Mouse (Mus musculus): ENCODE measurements around the gene Cep72. TPM values are rescaled to one million over a fixed set of nuclear protein-coding genes. Genes with fewer than 3 reads are reported as not detected.
"Not testable (repeated sequence)": the region's sequence is repeated elsewhere in the genome, so short reads cannot be mapped to it uniquely, and the experiment has no call there.

Gene Cep72
- polyA plus RNA-seq, 1 experiment from 2014 or later: 15.2 TPM

DNA sequence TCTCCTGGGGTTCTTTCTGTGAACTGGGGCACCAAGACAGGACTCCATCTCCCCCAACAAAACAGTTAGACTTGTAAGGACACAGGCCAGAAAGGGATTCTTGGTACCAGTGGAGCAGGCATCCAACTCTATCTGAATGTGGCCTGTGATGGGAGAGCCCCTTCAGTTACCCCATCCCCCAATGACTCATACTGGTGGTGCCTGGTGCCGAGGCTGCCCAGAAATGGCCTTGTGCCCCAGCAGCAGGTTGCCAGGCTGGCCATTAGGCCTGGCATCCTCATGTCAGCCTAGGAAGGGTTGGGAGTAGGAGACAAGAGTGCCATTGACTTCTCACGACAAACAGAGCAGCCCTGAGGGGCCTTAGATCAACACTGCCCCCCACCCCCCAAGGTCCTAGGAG, 34.0 kb downstream of the Cep72 start:
- Histone ChIP-seq H3K4me1 (replicated peaks) (peaks cover 3% of the 10 kb centered on the region; the same call in 1 of the 2 replicates), H3K9me3 (no peaks in the 10 kb centered on the region), H3K4me2 (replicated peaks) (no peak overlapping the region), H3K27me3 (replicated peaks) (no peaks in the 10 kb centered on the region), H3K9ac (no peak overlapping the region), H3K27ac (no peak overlapping the region), H3K4me3 (replicated peaks) (no peak overlapping the region), H3K36me3 (no peaks in the 10 kb centered on the region)
- ATAC-seq: no peak
- 54% methylated on average over 2 of the region's 2 CpGs for WGBS

DNA sequence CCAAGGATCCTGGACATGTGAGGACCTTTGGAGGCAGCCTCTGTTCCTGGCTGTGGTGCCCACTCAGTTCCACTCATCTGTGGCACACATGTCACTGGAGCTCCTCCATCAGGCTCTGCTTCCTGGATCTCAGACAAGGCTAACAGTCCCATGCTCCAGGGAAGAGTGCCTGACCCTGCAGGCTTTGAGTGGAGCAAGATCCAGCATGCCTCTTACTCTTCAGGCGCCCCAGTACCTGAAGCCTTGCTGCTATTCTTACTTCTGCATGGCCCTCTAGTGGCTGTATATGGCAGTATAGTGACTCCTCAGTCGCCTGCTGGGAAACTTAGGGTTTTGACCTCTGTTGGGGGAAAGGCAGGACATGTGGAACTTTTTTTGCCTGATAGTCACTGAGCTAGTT, 35.9 kb downstream of the Cep72 start:
- H3K4me2 ChIP-seq (replicated peaks): no peak overlapping the region
- H3K9ac ChIP-seq: no peak overlapping the region
- H3K27ac ChIP-seq: no peak overlapping the region
- H3K4me3 ChIP-seq (replicated peaks): no peak overlapping the region
- H3K27me3 ChIP-seq (replicated peaks): no peaks in the 10 kb centered on the region
- WGBS: 15% methylated on average over 2 of the region's 2 CpGs
- H3K4me1 ChIP-seq (replicated peaks): peaks cover 3% of the 10 kb centered on the region; the same call in 1 of the 2 replicates
- H3K36me3 ChIP-seq: no peaks in the 10 kb centered on the region
- no peaks in the 10 kb centered on the region for H3K9me3 ChIP-seq
- peak; percentile 77 for ATAC-seq

DNA sequence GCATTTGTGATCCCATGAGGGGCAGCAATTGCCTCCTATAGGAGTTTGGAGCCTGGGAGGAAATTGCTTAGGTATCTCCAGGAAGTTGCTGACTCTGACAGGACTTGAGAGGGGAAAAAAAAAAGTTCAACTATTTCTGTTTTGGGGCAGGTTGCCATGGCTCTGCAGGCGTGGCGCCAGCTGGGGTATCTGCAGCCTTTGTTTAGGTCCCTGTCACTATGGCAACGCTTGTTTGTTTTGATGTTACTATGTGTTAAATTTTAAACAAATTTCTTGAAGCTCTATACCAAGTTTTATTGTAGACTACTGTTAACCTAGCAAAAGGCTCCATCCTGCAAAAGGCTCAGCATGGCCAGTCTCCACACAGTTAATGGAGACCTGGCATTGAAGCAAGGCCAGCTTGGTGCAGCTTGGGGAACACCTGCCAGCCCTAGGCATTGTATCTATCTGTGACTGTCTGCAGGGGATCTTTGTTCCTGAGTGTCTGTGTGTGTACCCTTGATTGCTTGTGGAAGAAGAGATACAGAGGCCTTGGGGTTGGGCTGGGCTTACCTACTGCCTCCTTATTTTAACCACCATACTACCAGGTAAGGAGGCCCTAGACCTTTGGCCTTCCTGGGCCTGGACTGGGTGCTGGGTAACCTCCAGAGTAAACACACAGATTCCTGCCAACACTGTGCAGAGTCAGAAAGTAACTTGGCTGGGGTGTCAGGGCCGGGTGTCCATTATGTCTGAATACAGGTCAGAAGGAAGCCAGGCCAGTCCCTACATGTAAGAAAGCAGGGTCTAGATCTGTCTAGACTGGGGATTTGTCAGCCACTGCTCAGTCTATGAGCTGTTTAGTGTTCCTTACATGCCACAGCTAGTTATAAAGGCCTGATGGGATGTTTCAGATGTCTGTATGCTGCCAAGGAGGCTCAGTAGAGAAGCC, 36.7 kb downstream of the Cep72 start:
- Histone ChIP-seq H3K4me3 (replicated peaks) (no peak overlapping the region), H3K27ac (no peak overlapping the region), H3K9me3 (no peaks in the 10 kb centered on the region), H3K36me3 (no peaks in the 10 kb centered on the region), H3K4me1 (replicated peaks) (peaks cover 3% of the 10 kb centered on the region; the same call in 1 of the 2 replicates), H3K9ac (no peak overlapping the region), H3K4me2 (replicated peaks) (no peak overlapping the region), H3K27me3 (replicated peaks) (no peaks in the 10 kb centered on the region)
- ATAC-seq: peak; percentile 44
- WGBS: 56% methylated on average over 4 of the region's 4 CpGs

DNA sequence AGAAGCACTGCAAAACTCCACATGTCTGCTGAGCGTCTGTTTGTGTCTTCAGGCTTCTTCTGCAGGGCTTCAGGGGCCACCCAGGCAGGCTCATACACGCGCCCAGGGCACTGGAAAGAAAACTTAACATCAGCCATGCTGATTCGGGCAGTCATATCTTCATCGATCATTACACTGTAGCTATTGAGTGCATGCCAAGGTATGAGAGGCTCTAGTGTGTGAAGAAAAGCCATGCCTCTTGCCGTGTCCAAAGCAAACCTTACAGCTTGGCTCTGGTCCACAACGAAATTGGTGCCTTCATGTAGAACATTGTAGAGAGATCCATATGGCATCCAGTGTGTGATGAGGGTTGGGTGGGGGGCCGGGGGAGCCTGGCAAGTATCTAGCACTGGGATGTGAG, 43.1 kb downstream of the Cep72 start:
- WGBS: 86% methylated on average over 8 of the region's 8 CpGs
- not testable (repeated sequence) for H3K4me3 ChIP-seq (replicated peaks)

DNA sequence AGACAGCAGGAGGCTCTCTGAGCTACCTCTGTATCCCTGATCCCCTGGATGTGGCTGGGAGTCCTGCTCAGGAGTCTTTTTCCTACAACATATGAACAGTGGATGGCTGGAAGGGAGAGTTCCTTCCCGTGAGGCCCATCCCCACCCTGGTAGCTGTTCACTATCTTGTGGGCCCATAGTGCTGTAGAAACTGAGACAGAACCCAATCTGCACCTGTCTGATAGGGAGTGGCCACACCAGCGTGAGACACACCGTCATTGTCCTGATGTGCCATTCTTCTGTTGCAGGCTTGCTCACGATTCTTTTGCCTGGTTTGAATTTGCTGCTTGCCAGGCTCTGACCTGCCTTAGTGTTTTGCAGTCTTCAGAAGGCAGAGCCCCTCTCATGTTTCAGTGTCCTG, 44.7 kb downstream of the Cep72 start:
- Histone ChIP-seq H3K9me3 (no peaks in the 10 kb centered on the region), H3K4me2 (replicated peaks) (no peak overlapping the region), H3K4me3 (replicated peaks) (no peak overlapping the region), H3K4me1 (replicated peaks) (no peaks in the 10 kb centered on the region), H3K27me3 (replicated peaks) (no peaks in the 10 kb centered on the region), H3K9ac (no peak overlapping the region), H3K36me3 (no peaks in the 10 kb centered on the region), H3K27ac (no peak overlapping the region)
- WGBS: 76% methylated on average over 4 of the region's 4 CpGs
- ATAC-seq: no peak

More for the DNA sequence above, 43.1 kb downstream of the Cep72 start:
- H3K27ac ChIP-seq; H3K36me3 ChIP-seq; H3K9me3 ChIP-seq; H3K9ac ChIP-seq; ATAC-seq; H3K4me2 ChIP-seq (replicated peaks); H3K27me3 ChIP-seq (replicated peaks); H3K4me1 ChIP-seq (replicated peaks): not testable (repeated sequence)

DNA sequence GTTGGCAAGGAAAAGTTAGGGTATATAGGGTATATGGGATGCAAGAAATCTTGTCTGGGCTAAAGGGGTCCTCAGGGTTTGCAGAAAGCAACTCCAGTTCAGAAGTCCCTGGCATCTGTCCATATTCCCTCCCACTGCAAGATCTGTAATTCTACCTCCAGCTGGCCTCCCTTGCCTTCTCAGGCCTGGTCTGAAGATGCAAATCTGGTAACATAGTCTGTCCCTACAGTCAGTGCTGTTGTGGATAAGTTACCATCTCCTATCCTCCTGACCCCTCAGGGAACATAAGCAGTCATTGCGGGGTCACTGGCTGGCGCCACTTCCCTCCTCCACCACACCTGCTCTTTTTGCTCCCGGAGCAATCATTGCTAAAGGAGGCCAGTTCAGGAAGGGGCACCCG, 46.2 kb downstream of the Cep72 start:
- Histone ChIP-seq H3K9me3 (no peaks in the 10 kb centered on the region), H3K4me2 (replicated peaks) (no peak overlapping the region), H3K27me3 (replicated peaks) (peaks cover 4% of the 10 kb centered on the region; the same call in 1 of the 2 replicates), H3K4me3 (replicated peaks) (no peak overlapping the region), H3K27ac (no peak overlapping the region), H3K36me3 (no peaks in the 10 kb centered on the region), H3K9ac (no peak overlapping the region), H3K4me1 (replicated peaks) (no peaks in the 10 kb centered on the region)
- WGBS: 73% methylated on average over 4 of the region's 4 CpGs
- no peak for ATAC-seq

DNA sequence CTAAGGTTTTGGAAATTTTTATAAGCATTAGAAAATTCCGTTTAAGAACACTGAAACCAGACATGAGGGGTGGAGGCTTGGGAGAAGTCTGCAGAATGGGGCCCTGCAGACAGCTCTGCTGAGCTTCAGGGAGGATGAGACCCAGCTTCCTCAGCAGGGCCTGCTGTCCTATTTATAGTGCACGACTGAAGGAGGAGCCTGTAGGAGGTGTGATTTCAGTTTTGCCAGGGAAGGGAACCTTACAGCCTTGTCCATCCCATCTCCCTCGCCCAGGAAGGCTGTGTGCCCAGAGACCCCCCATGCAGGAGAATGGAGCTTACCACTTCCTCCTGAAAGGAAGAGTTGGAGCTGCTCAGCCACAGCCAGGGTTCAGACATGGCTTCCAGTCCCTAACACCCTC, 51.4 kb downstream of the Cep72 start:
- H3K27ac ChIP-seq: no peak overlapping the region
- peaks cover 18% of the 10 kb centered on the region; the same call in 1 of the 2 replicates for H3K4me1 ChIP-seq (replicated peaks)
- no peaks in the 10 kb centered on the region for H3K9me3 ChIP-seq
- ATAC-seq: no peak
- H3K4me2 ChIP-seq (replicated peaks): peak overlapping the region; percentile 99
- H3K4me3 ChIP-seq (replicated peaks): peak overlapping the region; percentile 51
- H3K27me3 ChIP-seq (replicated peaks): peaks cover 22% of the 10 kb centered on the region
- WGBS: 14% methylated on average over 3 of the region's 3 CpGs
- H3K9ac ChIP-seq: no peak overlapping the region
- no peaks in the 10 kb centered on the region for H3K36me3 ChIP-seq

DNA sequence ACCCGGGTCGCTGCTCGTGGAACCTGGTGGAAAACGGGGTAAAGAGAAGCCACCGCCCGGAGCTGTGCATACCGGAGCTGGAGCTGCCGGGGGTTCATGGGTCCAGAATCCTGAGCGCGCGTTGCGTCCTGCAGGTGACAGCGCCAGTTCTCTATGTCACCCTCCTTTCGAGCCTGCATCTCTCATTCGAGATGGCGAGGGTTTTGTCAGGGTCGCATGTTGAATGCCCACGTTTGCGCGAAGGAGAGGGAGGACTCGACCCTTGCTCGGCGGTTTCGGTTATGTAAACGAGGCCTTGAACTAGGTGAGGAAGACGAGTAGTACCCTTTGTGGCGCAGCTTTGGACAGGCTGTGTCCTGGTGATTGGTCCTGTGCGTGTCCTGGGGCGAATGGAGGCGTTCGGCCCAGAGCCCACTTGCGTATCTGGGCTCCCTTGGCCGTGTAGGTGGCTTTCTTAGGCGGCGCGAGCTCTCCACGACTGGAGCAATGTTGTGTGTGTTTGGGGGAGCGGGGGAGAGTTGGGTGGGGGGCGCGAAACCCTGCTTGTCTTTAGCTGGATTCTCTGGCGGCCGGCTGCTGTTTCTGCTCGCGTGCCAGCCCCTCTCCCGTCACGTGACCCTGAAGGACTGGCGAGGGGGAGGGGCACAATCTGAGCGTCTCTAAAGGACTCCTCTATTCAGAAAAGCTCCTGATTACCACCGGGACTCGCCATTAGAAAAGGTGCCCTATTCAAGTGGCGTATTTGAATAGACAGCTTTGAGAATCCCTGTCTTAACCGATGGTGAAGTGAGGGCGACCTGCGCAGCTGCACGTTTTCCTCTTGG, 52.1 kb downstream of the Cep72 start:
- no peaks in the 10 kb centered on the region for H3K36me3 ChIP-seq
- H3K27ac ChIP-seq: no peak overlapping the region
- H3K4me3 ChIP-seq (replicated peaks): peak overlapping the region; percentile 51
- peak overlapping the region; percentile 44 for H3K9ac ChIP-seq
- H3K4me2 ChIP-seq (replicated peaks): peak overlapping the region; percentile 99
- peaks cover 18% of the 10 kb centered on the region; the same call in 1 of the 2 replicates for H3K4me1 ChIP-seq (replicated peaks)
- no peaks in the 10 kb centered on the region for H3K9me3 ChIP-seq
- peaks cover 22% of the 10 kb centered on the region for H3K27me3 ChIP-seq (replicated peaks)
- ATAC-seq: peak; percentile 31
- under 1% methylated on average over 53 of the region's 55 CpGs for WGBS

DNA sequence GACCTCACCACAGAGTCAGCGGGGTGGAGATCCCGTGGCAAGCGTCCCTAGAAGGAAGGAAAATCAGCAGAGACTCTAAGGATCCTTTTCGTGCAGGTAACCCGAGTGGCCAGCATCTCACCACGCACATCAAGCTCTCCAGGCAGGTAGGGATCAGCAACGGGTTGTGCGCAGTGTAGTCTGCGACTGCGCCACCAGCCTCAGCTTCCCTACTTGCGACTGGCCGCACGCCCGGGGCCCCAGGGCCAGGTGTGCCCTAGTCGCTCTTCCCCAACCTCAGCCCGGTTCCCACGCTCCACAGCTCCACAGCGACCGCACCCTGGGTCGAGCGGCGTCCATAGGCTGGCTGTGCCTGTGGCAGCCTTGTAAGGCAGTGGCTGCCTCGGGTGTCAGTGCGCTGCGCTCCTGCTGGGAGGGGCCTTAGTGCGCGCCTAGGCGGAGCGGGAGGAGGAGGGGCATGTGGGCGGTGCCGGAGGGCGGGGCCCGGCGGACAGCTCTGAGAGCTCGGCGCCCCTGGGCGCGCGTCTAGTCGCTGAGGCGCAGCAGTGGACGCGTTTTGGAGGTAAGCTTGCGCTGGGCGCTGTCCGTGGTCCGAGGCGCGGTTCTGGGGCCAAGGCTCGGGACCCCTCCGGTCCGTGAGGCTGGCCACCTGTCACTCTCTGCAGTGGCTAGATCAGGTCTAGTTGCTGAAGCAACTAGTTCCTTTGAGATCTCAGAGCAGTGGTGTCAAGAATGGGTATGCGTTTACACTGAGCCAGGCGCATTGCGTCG, 53.0 kb downstream of the Cep72 start, which contains the start of gene Tppp:
Gene Tppp (plus strand): TSS at position 460 of the 771 bp plus-strand sequence.
- H3K27ac ChIP-seq: no peak within 1 kb of the TSS
- ATAC-seq: peak; percentile 99
- H3K27me3 ChIP-seq (replicated peaks): peaks cover 22% of the 10 kb centered on the region
- peak within 1 kb of the TSS; percentile 99 for H3K4me2 ChIP-seq (replicated peaks)
- H3K4me3 ChIP-seq (replicated peaks): peak within 1 kb of the TSS; percentile 51
- H3K36me3 ChIP-seq: no peaks in the 10 kb centered on the region
- WGBS: under 1% methylated on average over 54 of the region's 56 CpGs
- peaks cover 18% of the 10 kb centered on the region; the same call in 1 of the 2 replicates for H3K4me1 ChIP-seq (replicated peaks)
- H3K9ac ChIP-seq: peak within 1 kb of the TSS; percentile 49
- no peaks in the 10 kb centered on the region for H3K9me3 ChIP-seq

DNA sequence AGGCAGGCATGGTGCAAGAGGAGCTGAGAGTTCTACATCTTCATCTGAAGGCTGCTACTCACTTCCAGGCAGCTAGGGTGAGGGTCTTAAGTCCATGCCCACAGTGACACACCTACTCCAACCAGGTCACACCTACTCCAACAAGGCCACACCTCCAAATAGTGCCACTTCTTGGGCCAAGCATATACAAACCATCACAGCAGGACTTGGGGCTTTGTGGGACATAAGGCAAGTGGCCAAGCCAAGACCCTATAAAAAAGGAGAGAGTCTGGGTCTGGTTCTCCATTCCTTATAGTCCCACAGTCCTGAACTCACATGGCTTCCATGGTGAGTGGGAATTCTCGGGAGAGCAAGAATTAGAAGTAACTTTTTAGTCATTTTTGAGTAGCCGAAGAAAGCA, 53.9 kb downstream of the Cep72 start:
- H3K9ac ChIP-seq, ATAC-seq, H3K27ac ChIP-seq, H3K36me3 ChIP-seq, H3K9me3 ChIP-seq: not testable (repeated sequence)
- WGBS: 78% methylated on average over 2 of the region's 2 CpGs
- Histone ChIP-seq H3K4me1 (replicated peaks) (peaks cover 18% of the 10 kb centered on the region; the same call in 1 of the 2 replicates), H3K4me3 (replicated peaks) (0 out of 2 replicates have a peak overlapping the region, but pooled peaks have one; percentile 51), H3K4me2 (replicated peaks) (peak overlapping the region; percentile 99; the same call in 1 of the 2 replicates), H3K27me3 (replicated peaks) (peaks cover 22% of the 10 kb centered on the region)

DNA sequence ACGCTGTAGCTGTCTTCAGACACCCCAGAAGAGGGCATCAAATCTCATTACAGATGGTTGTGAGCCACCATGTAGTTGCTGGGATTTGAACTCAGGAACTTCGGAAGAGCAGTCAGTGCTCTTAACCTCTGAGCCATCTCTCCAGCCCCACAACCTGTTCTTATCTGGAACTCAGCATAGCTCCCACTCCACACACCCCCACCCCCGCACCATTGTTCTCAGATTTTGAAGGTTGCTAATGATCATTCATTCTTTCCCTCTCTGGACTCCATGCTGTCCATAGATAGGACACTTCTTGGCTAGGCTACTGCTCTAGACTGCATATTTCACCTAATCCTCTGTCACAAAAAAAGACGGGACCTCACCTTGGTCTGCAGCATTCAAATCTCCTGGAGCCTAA, 55.2 kb downstream of the Cep72 start:
- H3K27ac ChIP-seq; H3K9ac ChIP-seq; H3K4me2 ChIP-seq (replicated peaks); H3K9me3 ChIP-seq; H3K36me3 ChIP-seq; ATAC-seq; H3K4me3 ChIP-seq (replicated peaks): not testable (repeated sequence)
- Histone ChIP-seq H3K4me1 (replicated peaks) (peaks cover 18% of the 10 kb centered on the region; the same call in 1 of the 2 replicates), H3K27me3 (replicated peaks) (peaks cover 22% of the 10 kb centered on the region)
- 86% methylated on average over 4 of the region's 4 CpGs for WGBS
